Mouse (Mus musculus) embryonic facial prominence, embryonic 15.5 days (tissue): ENCODE measurements around the gene Adm2. TPM values are rescaled to one million over a fixed set of nuclear protein-coding genes. Genes with fewer than 3 reads are reported as not detected.

ENCODE experiments used
- ATAC-seq: fragments of 200-750 bp; cut with Nextera tagmentation; 2 replicates; pipeline ENCODE4 v1.8.0; 2017; ENCODE audit warnings: low read depth, moderate TSS enrichment; ENCODE audit not compliant: insufficient number of reproducible peaks, low FRiP score, low TSS enrichment
- H3K27ac ChIP-seq: fragments of 300-500 bp; sonication (generic); replicated peaks from 2 replicates; pipeline ENCODE4 v1.5.1; 2015; ENCODE audit warnings: mild to moderate bottlenecking, inconsistent platforms
- H3K27me3 ChIP-seq: fragments of 300-500 bp; sonication (generic); 2 replicates; pipeline ENCODE4 v1.6.1; 2015; ENCODE audit warnings: inconsistent platforms
- H3K36me3 ChIP-seq: fragments of 300-500 bp; sonication (generic); 2 replicates; pipeline ENCODE4 v1.6.1; 2015; ENCODE audit warnings: mild to moderate bottlenecking, inconsistent platforms
- H3K4me1 ChIP-seq: fragments of 300-500 bp; sonication (generic); 2 replicates; pipeline ENCODE4 v1.6.1; 2015; ENCODE audit warnings: inconsistent platforms
- H3K4me2 ChIP-seq: fragments of 300-500 bp; sonication (generic); replicated peaks from 2 replicates; pipeline ENCODE4 v1.6.1; 2015; ENCODE audit warnings: mild to moderate bottlenecking, inconsistent platforms
- H3K4me3 ChIP-seq: fragments of 300-500 bp; sonication (generic); replicated peaks from 2 replicates; pipeline ENCODE4 v1.5.1; 2015; ENCODE audit warnings: mild to moderate bottlenecking, inconsistent platforms
- H3K9ac ChIP-seq: fragments of 300-500 bp; sonication (generic); 2 replicates; pipeline ENCODE4 v1.6.1; 2015; ENCODE audit warnings: inconsistent platforms
- H3K9me3 ChIP-seq: fragments of 300-500 bp; sonication (generic); replicated peaks from 2 replicates; pipeline ENCODE4 v1.6.1; 2016; ENCODE audit warnings: inconsistent platforms
- WGBS: fragments of 180-500 bp; shearing (Covaris S2); methylation state at CpG from one replicate; pipeline ENCODE4 v1.1.7; 2015; 5-methylcytosine and 5-hydroxymethylcytosine counted together
- polyA plus RNA-seq: library from polyadenylated mRNA; unstranded; fragments of >200 nt; fragmentation: Nextera tagmentation; extraction: Ambion mirVana; gene quantifications from 2 replicates; pipeline ENCODE4 v1.2.1, GENCODE M21; 2015

The Adm2 gene
- polyA plus RNA-seq, 1 experiment from 2014 or later: 0.91 TPM

GRCm38 (mm10) chr15:89336422-89336821, 13.9 kb downstream of the Adm2 start:
- ATAC-seq: no peak
- H3K27me3 ChIP-seq: no peaks in the 10 kb centered on the region
- H3K4me3 ChIP-seq: no peak overlapping the region
- 84% methylated on average over 14 of the region's 14 CpGs for WGBS
- H3K4me2 ChIP-seq: no peak overlapping the region
- H3K36me3 ChIP-seq: no peaks in the 10 kb centered on the region
- no peaks in the 10 kb centered on the region for H3K9me3 ChIP-seq
- no peak overlapping the region for H3K27ac ChIP-seq
- H3K9ac ChIP-seq: no peak overlapping the region
- no peaks in the 10 kb centered on the region for H3K4me1 ChIP-seq

DNA sequence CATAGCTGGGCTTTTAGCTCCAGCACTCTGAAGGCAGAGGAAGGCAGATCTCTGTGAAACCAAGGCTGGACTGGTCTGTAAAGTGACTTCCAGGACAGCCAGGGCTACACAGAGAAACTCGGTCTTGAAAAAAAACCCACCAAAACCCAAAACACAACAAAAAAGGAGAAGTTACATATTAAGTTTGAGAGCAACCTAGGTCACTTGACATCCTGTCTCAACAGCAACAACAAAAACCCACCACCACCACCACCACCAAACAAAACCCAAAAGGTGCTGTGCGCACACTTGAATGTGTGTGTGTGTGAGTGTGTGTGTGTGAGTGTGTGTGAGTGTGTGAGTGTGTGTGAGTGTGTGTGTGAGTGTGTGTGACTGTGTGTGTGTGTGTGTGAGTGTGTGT, 17.2 kb downstream of the Adm2 start:
- H3K27ac ChIP-seq: no peak overlapping the region
- H3K27me3 ChIP-seq: no peaks in the 10 kb centered on the region
- H3K4me1 ChIP-seq: no peaks in the 10 kb centered on the region
- no peak overlapping the region for H3K4me2 ChIP-seq
- H3K9ac ChIP-seq: no peak overlapping the region
- no peak overlapping the region for H3K4me3 ChIP-seq
- ATAC-seq: no peak
- WGBS: 84% methylated on average over 2 of the region's 2 CpGs
- H3K9me3 ChIP-seq: no peaks in the 10 kb centered on the region
- H3K36me3 ChIP-seq: no peaks in the 10 kb centered on the region

- H3K9ac ChIP-seq: no peak overlapping the region
- H3K4me1 ChIP-seq: no peaks in the 10 kb centered on the region
- H3K4me2 ChIP-seq: no peak overlapping the region
- H3K27ac ChIP-seq: no peak overlapping the region
- no peaks in the 10 kb centered on the region for H3K36me3 ChIP-seq
- no peak for ATAC-seq
- no peaks in the 10 kb centered on the region for H3K27me3 ChIP-seq
- no peak overlapping the region for H3K4me3 ChIP-seq
- H3K9me3 ChIP-seq: no peaks in the 10 kb centered on the region
- 72% methylated on average over 3 of the region's 3 CpGs for WGBS
Observed at GRCm38 (mm10) chr15:89340136-89340535, 17.6 kb downstream of the Adm2 start.

DNA sequence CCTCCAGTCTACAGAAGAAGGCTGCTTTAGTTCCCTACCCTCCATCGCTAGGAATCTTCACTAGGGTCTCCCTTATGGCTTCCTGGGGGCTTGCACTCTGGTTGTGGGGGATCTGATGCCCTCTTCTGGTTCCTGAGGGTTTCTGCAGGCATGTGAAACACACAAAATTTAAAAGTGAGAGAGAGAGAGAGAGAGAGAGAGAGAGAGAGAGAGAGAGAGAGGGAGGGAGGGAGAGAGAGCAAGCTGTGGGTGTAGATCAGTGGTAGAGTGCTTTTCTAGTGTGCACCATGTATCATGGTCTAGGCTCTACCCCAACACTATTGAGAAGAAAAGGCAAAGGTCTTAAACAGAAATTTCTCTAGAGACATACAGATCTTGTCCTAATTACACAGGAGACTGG, 19.2 kb downstream of the Adm2 start:
- no peaks in the 10 kb centered on the region for H3K36me3 ChIP-seq
- H3K4me2 ChIP-seq: no peak overlapping the region
- 25% methylated on average over 1 of the region's 1 CpGs for WGBS
- H3K4me1 ChIP-seq: no peaks in the 10 kb centered on the region
- H3K27me3 ChIP-seq: no peaks in the 10 kb centered on the region
- no peak overlapping the region for H3K27ac ChIP-seq
- H3K9me3 ChIP-seq: no peaks in the 10 kb centered on the region
- ATAC-seq: no peak
- H3K9ac ChIP-seq: no peak overlapping the region
- no peak overlapping the region for H3K4me3 ChIP-seq

DNA sequence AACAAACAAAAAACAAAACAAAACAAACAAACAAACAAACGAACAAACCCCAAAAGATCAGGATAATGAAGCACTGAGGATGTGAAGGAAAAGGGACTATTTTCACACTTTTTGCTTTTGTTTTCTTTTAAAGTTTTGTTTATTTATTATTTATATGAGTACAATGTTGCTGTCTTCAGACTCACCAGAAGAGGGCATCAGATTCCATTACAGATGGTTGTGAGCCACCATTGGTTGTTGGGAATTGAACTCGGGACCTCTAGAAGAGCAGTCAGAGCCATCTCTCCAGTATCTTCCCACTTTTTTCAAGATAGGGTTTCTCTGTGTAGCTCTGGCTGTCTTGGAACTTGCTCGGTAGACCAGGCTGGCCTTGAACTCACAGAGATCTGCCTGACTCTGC, 20.8 kb downstream of the Adm2 start:
- ATAC-seq: no peak
- H3K27ac ChIP-seq: no peak overlapping the region
- H3K36me3 ChIP-seq: no peaks in the 10 kb centered on the region
- H3K4me2 ChIP-seq: no peak overlapping the region
- no peaks in the 10 kb centered on the region for H3K9me3 ChIP-seq
- no peak overlapping the region for H3K4me3 ChIP-seq
- WGBS: 85% methylated on average over 3 of the region's 3 CpGs
- H3K9ac ChIP-seq: no peak overlapping the region
- H3K27me3 ChIP-seq: no peaks in the 10 kb centered on the region
- no peaks in the 10 kb centered on the region for H3K4me1 ChIP-seq

DNA sequence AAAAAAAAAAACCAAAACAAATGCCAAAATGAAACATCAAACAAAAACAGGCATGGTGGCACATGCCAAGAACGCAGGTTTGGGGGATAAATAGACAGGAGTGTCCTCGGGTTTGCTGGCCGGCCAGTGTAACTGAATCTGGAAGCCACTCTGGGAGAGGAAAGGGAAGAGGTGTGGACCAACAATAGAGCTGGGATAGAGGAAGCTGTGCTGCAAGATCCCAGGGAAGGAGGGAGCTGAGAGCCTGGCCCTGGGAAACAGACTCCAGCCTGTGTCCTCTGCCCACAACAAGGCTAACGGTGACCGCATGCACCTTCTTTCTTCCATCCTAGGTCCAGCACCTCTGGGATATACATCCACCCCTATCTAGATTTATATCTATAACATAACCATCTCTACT, 27.9 kb downstream of the Adm2 start:
- H3K4me1 ChIP-seq: peaks cover 12% of the 10 kb centered on the region
- no peaks in the 10 kb centered on the region for H3K9me3 ChIP-seq
- no peaks in the 10 kb centered on the region for H3K27me3 ChIP-seq
- no peak overlapping the region for H3K4me2 ChIP-seq
- 77% methylated on average over 5 of the region's 5 CpGs for whole genome bisulfite sequencing
- no peak overlapping the region for H3K9ac ChIP-seq
- no peak for ATAC-seq
- H3K4me3 ChIP-seq: no peak overlapping the region
- peaks cover 42% of the 10 kb centered on the region for H3K36me3 ChIP-seq
- no peak overlapping the region for H3K27ac ChIP-seq

DNA sequence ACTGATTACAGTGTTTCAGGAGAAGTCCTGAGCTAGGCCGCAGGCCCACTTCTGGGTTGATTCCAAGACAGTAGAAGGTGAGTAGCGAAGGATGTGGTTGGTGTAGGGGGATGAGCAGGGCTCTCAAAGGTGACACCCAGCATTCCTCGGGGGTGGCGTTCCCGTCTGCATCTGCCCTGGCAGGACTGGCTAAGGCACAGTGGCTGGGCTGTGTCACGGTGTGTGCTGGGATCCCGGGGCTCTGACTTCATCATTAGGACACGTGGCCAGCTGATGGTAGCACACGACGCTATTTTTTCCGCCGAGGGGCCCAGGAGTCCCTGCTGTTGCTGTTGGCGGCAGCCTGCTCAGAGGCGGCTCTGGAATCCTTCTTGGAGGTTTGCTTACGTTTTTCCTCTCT, 28.8 kb downstream of the Adm2 start:
- Histone ChIP-seq H3K4me1 (peaks cover 12% of the 10 kb centered on the region), H3K4me3 (no peak overlapping the region), H3K36me3 (peaks cover 42% of the 10 kb centered on the region), H3K9ac (no peak overlapping the region), H3K27ac (no peak overlapping the region), H3K9me3 (no peaks in the 10 kb centered on the region), H3K27me3 (no peaks in the 10 kb centered on the region), H3K4me2 (no peak overlapping the region)
- WGBS: 89% methylated on average over 15 of the region's 15 CpGs
- ATAC-seq: no peak

DNA sequence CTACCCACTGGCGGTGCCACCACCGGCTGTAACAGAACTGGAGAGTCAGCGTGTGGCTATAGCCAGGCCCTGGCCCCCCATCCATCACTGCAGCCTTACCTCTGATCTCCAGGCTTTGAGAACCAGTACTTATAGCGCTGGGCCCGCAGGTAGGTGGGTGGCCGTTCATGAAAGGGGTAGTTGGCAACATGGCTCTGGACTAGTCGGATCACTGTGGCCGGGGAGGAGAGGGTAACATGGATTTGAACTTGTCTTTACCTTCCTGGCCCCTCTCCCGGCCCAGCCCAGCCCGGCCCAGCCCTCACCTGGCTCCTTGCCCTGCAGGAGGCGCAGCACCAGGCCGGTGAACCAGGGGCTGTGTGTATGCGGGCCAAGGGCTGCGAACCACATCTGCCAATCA, 29.5 kb downstream of the Adm2 start:
- no peak for ATAC-seq

GRCm38 (mm10) chr15:89352795-89353194, 30.3 kb downstream of the Adm2 start:
- WGBS: 94% methylated on average over 12 of the region's 12 CpGs
- Histone ChIP-seq H3K9me3 (no peaks in the 10 kb centered on the region), H3K9ac (no peak overlapping the region), H3K27me3 (no peaks in the 10 kb centered on the region), H3K4me1 (peaks cover 24% of the 10 kb centered on the region), H3K27ac (no peak overlapping the region), H3K4me2 (no peak overlapping the region), H3K36me3 (peaks cover 42% of the 10 kb centered on the region), H3K4me3 (no peak overlapping the region)
- no peak for ATAC-seq

More for the DNA sequence above, 29.5 kb downstream of the Adm2 start:
- no peaks in the 10 kb centered on the region for H3K9me3 ChIP-seq
- peaks cover 17% of the 10 kb centered on the region for H3K4me1 ChIP-seq
- H3K4me3 ChIP-seq: no peak overlapping the region
- no peak overlapping the region for H3K4me2 ChIP-seq
- 94% methylated on average over 14 of the region's 14 CpGs for WGBS
- H3K36me3 ChIP-seq: peaks cover 42% of the 10 kb centered on the region
- H3K9ac ChIP-seq: no peak overlapping the region
- H3K27ac ChIP-seq: no peak overlapping the region
- no peaks in the 10 kb centered on the region for H3K27me3 ChIP-seq

- Histone ChIP-seq H3K27ac (no peak overlapping the region), H3K27me3 (no peaks in the 10 kb centered on the region), H3K9ac (no peak overlapping the region), H3K36me3 (peaks cover 47% of the 10 kb centered on the region), H3K9me3 (no peaks in the 10 kb centered on the region), H3K4me2 (peak overlapping the region; percentile 74; the same call in 1 of the 2 replicates), H3K4me1 (peaks cover 26% of the 10 kb centered on the region), H3K4me3 (no peak overlapping the region)
- ATAC-seq: no peak
- 93% methylated on average over 16 of the region's 16 CpGs for WGBS
Observed at GRCm38 (mm10) chr15:89353837-89354236, 31.3 kb downstream of the Adm2 start.

GRCm38 (mm10) chr15:89354455-89354854, 31.9 kb downstream of the Adm2 start:
- Histone ChIP-seq H3K4me3 (peak overlapping the region; percentile 91), H3K27me3 (no peaks in the 10 kb centered on the region), H3K9me3 (no peaks in the 10 kb centered on the region), H3K27ac (no peak overlapping the region), H3K4me1 (peaks cover 26% of the 10 kb centered on the region), H3K36me3 (peaks cover 47% of the 10 kb centered on the region), H3K4me2 (peak overlapping the region; percentile 74), H3K9ac (peak overlapping the region; percentile 80)
- WGBS: 65% methylated on average over 7 of the region's 7 CpGs
- no peak for ATAC-seq

GRCm38 (mm10) chr15:89355241-89356187, 33.0 kb downstream of the Adm2 start, which contains the start of the genes Lmf2 and Ncaph2:
Lmf2 (minus strand) TSS chr15:89355659.
Ncaph2 (plus strand) TSS chr15:89355719.
- peak; percentile 90 for ATAC-seq
- peak within 1 kb of the TSS; percentile 94 for H3K27ac ChIP-seq
- H3K9me3 ChIP-seq: no peaks in the 10 kb centered on the region
- H3K4me3 ChIP-seq: peak within 1 kb of the TSS; percentile 91
- peaks cover 26% of the 10 kb centered on the region for H3K4me1 ChIP-seq
- under 1% methylated on average over 64 of the region's 64 CpGs for WGBS
- peak within 1 kb of the TSS; percentile 74 for H3K4me2 ChIP-seq
- H3K27me3 ChIP-seq: no peaks in the 10 kb centered on the region
- H3K36me3 ChIP-seq: peaks cover 45% of the 10 kb centered on the region
- peak within 1 kb of the TSS; percentile 83 for H3K9ac ChIP-seq
